Mouse (Mus musculus) heart, adult 9 months (tissue): ENCODE results near the gene Rbm25.
"Not testable (repeated sequence)": the region's sequence is repeated elsewhere in the genome, so short reads cannot be mapped to it uniquely, and the experiment has no call there.

Source experiments
- DNase-seq, 2 experiments: peaks; one replicate each; pipeline ENCODE4 v3.0.0; 2022; ENCODE audit warnings: low spot score in 2 of 2

Rbm25 gene

GRCm38 (mm10) chr12:83630936-83631335, at the start of gene Rbm25:
Gene Rbm25 (plus strand): TSS chr12:83631236.
- not testable (repeated sequence) for DNase-seq

- DNase-seq = no peak
These were observed 48.9 kb upstream of the Rbm25 start for GRCm38 (mm10) chr12:83582106-83582505.

GRCm38 (mm10) chr12:83582747-83583146, 48.3 kb upstream of the Rbm25 start:
- DNase-seq = no peak

GRCm38 (mm10) chr12:83586628-83587027, 44.4 kb upstream of the Rbm25 start:
- no peak for DNase-seq

- DNase-seq = no peak
These were observed 39.1 kb upstream of the Rbm25 start for GRCm38 (mm10) chr12:83591754-83592501.

DNA sequence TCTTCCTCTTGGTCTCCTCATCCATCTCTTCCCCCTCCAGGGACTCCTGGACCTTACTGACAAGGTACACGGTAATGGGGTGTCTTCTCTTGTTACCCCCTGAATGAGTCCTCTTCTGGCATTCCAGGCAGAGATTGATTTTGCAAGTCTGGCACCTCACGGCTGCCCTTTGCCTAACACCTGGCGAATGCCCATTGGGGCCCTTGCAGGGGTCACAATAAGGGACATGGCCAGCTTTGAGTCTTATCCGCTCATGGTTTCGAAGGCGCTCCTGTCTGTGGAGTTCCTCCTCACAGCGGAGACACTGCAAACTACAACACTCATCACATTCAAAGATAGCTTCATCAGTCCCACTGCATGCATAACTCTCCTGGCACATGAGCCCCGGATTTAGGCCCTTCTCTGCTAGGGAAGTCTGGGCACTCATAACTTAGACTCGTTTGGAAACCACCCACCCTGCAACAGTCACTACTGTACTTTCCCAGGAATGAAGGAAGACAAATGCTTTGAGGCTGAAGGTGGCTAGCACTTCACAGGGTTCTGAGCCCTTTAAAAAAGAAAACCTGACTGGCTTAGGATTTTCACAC, 36.5 kb upstream of the Rbm25 start:
- no peak for DNase-seq

- no peak for DNase-seq
These were observed 34.7 kb upstream of the Rbm25 start for GRCm38 (mm10) chr12:83596191-83596954.

DNA sequence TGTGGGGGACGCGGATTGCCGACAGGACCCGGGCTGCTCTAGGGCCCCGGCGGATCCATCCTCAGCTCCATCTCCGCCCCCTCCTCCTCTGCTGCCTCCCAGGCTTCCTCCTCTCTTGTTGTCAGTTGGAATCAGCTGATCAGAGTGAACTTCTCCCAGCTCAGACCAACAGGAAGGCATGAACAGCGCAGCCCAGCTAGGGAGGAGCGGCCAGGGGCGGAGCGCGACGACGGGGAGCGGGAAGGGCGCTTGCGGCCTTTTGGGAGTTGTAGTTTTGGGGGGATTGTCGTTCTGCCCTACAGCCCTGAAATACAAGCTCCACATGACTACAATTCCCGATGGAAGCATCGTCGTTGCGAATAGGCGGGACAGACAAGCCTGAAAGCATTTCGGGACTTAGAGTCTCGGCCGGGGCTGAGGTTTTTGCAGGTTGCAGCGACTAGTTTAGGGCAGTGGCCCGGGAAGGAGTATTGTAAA, 34.0 kb upstream of the Rbm25 start, which contains the start of gene Zfyve1:
Gene Zfyve1, minus strand, starts transcription at position 198 of the 477 bp plus-strand sequence.
- DNase-seq = peak; percentile 96

- DNase-seq = no peak
These were observed 33.2 kb upstream of the Rbm25 start for GRCm38 (mm10) chr12:83597881-83598280.

GRCm38 (mm10) chr12:83602285-83602684, 28.8 kb upstream of the Rbm25 start:
- DNase-seq = no peak

DNA sequence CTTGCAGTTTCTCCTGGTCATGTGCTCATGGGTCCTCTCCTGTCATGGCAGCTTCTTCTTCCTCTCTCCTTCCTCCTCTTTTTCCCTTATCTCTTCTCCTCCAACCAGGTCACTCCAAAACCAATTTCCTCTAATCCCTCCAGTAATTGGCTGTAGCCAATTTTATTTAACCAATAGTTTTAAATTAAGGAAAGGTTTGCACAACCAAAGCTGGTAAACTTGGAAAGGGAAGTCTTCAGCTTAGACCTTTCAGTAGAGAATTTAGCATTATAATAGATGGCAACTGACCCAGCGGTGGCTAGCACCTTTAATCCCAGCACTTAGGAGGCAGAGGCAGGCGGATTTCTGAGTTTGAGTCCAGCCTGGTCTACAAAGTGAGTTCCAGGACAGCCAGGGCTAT, 24.6 kb upstream of the Rbm25 start:
- DNase-seq = not testable (repeated sequence)

DNA sequence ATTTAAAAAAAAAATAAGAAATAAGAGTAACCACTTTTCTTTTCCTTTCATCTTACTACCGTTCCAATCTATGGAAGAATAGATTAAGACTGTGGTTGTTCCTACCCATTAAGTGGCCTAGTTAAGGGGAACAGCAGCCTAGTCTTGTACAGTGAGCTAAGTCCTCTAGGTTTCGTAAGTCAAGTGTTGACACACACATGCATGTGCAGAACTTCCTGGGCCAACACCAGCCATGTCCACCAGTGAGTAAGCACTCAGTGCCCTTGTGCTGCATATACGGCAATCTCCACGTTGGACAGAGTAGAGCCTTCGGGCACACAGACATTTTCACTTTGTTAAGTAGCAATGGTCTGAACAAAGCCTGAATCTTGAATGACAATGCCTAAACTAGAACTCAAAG, 13.8 kb upstream of the Rbm25 start:
- no peak for DNase-seq

- no peak for DNase-seq
These were observed 12.1 kb upstream of the Rbm25 start for GRCm38 (mm10) chr12:83618981-83619380.

- DNase-seq = not testable (repeated sequence)
These were observed 10.3 kb upstream of the Rbm25 start for GRCm38 (mm10) chr12:83620694-83621093.

DNA sequence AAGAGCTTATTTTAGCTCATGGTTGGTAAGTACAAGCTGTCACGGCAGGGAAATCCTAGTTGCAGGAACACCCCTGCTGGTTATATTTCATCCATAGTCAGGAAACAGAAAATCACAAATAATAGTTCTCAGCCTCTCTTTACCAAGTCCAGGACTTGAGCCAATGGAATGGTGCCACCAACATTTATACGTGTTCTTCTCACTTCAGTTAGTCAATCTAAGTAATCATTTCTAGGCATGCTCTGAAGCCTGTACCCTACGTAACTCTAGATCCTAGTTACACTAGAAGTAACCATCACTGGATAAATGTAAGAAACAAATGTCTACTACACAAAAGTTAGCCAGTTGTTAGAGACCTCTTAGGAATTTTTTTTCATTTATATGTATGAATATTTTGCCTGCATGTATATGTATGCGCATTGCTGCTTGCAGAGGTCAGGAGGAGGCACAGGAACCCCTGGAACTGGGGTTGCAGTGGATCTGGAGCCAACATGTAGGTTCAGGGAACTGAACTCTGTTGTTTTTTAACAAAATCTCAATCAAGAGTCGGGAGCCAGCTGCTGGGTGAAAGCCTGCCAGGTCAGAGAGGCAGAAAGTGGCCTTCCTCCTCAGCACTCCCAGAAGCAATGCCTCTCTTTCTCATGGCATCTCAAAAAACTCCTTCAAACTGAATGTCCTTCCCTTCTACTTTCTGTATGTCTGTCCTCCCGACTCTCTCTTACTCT, 8.8 kb upstream of the Rbm25 start:
- DNase-seq = no peak

DNA sequence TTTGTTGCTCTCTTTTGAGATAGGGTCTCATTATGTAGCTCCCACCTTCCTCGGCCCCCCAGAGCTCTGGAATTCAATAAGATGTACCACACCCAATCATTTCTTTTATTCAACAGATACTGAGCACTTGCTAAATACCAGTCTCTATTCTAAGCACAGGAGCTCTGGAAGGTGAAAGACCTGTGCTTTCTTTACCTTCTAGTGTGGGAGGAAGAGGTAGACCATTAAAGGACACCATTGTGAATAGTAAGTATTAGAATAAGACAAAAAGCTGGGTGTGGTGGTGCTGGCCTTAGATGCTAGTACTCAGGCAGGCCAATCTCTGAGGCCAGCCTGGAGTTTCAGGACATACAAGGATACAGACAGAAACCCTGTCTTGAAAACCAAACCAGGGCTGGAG, 6.7 kb upstream of the Rbm25 start:
- no peak for DNase-seq

- peak; percentile 98 to 99 for DNase-seq
These were observed 975 bp downstream of the Rbm25 start for GRCm38 (mm10) chr12:83631743-83632679.

DNA sequence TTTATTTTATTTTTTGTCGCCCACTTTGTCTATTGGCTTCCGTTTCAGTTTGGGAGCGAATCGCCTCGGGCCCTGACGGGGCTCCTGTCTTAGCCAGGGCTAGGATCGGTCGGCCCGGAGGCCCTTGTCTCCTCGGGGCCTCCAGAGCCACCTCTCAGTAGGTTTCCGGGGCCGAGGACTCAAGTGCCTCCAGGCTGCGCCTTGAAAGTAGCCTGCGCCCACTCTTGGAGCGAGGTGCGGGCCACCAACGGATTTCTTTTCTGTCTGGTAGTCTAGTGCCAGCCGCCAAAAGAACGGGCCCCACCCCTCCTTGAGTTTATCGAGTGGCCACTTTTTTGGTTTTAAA, 1.6 kb downstream of the Rbm25 start:
- peak; percentile 35 to 44 for DNase-seq

DNA sequence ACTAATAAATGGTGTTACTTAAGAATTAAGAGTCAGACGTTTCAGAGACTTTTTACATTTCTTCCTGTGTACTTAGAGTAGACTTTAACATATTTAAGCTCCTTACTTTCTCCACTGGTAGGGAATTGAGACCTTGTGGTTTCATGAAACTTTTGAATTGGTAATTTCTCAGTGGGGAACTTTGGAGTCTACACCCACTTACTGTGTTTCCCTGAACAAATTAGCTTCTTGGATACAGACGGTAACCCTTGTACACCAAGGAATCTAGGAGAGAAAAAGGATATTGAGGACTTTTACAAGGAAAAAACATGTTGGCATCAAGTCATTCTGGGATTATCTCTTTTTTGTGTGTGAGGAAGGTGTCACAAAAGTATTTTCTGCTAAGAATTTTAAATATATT, 2.8 kb downstream of the Rbm25 start:
- DNase-seq = no peak

DNA sequence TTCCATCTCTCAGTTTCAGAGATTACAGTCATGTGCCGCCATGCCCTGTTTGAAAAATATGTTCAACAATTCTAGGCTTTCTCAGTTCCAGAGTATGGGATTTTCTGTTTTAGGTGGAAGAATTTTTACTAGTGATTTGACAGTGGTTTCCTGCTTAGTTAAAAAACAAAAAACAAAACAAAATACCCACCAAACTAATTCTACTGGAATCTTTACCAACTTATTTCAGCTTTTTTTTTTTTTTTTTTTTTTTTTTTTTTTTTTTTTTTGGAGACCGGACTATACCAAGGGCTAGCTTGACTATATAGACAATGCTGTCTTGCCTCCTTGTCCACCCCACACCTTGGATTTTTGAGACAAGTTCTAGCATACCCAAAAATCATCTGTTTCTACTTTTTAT, 10.2 kb downstream of the Rbm25 start:
- DNase-seq = no peak

DNA sequence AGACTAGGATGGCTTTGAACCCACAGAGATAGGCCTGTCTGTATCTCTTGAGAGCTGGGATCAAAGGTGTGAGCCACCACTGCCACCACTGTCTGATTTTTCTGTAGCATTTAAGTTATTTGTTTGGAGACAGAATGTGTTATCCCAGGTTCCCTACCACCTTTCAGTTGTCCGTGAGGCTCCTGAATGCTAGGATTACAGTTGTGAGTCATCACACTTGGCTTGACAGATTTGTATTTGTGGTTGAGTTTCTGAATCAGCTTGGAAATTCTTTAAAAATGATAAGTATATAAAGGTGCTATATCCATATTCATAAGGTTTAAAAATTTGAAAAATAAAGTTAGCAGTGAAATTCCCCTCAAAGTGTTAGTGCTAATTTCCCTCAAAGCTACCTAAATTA, 12.1 kb downstream of the Rbm25 start:
- no peak for DNase-seq
